Mouse (Mus musculus) brain, adult 2 months (tissue): ENCODE results near the gene Clip2.
"Not testable (repeated sequence)": the region's sequence is repeated elsewhere in the genome, so short reads cannot be mapped to it uniquely, and the experiment has no call there.

Source experiments
- DNase-seq: peaks from one replicate; pipeline ENCODE4 v3.0.0; 2011; ENCODE audit warnings: low read depth, low spot score

The Clip2 gene

GRCm38 (mm10) chr5:134460546-134460945 lies 91.7 kb downstream of the Clip2 start:
- no peak for DNase-seq

GRCm38 (mm10) chr5:134459096-134459495 lies 93.1 kb downstream of the Clip2 start:
- no peak for DNase-seq

GRCm38 (mm10) chr5:134458416-134458815 lies 93.8 kb downstream of the Clip2 start:
- no peak for DNase-seq

- DNase-seq, result no peak
Observed at GRCm38 (mm10) chr5:134457371-134457770, 94.9 kb downstream of the Clip2 start.

GRCm38 (mm10) chr5:134456503-134456962 lies 95.7 kb downstream of the Clip2 start, which contains the start of gene Gtf2ird1:
Gene Gtf2ird1, minus strand, starts transcription at chr5:134456716.
- DNase-seq, result peak; percentile 92

GRCm38 (mm10) chr5:134455914-134456423 lies 96.3 kb downstream of the Clip2 start:
- peak; percentile 78 for DNase-seq

- peak; percentile 43 for DNase-seq
Observed at GRCm38 (mm10) chr5:134455186-134455895, 96.9 kb downstream of the Clip2 start.

GRCm38 (mm10) chr5:134454421-134454820 lies 97.8 kb downstream of the Clip2 start:
- peak; percentile 53 for DNase-seq

GRCm38 (mm10) chr5:134453577-134453976 lies 98.7 kb downstream of the Clip2 start:
- peak; percentile 35 for DNase-seq

GRCm38 (mm10) chr5:134446755-134447154 lies 105.5 kb downstream of the Clip2 start:
- not testable (repeated sequence) for DNase-seq

- DNase-seq, result no peak
Observed at GRCm38 (mm10) chr5:134445895-134446294, 106.3 kb downstream of the Clip2 start.

- no peak for DNase-seq
Observed at GRCm38 (mm10) chr5:134445208-134445831, 106.9 kb downstream of the Clip2 start.

GRCm38 (mm10) chr5:134444473-134444872 lies 107.8 kb downstream of the Clip2 start:
- no peak for DNase-seq

- DNase-seq, result no peak
Observed at GRCm38 (mm10) chr5:134442066-134442465, 110.2 kb downstream of the Clip2 start.

GRCm38 (mm10) chr5:134441105-134441504 lies 111.1 kb downstream of the Clip2 start:
- DNase-seq, result no peak

GRCm38 (mm10) chr5:134440098-134440497 lies 112.1 kb downstream of the Clip2 start:
- peak; percentile 45 for DNase-seq

GRCm38 (mm10) chr5:134439481-134439880 lies 112.8 kb downstream of the Clip2 start:
- no peak for DNase-seq
